Mouse (Mus musculus) embryonic facial prominence, embryonic 13.5 days (tissue): Measurements from ENCODE around the gene Il21r. TPM values are rescaled to one million over a fixed set of nuclear protein-coding genes. Genes with fewer than 3 reads are reported as not detected.

Experiments
- ATAC-seq: fragments of 200-750 bp; cut with Nextera tagmentation; 2 replicates; pipeline ENCODE4 v1.8.0; 2017; ENCODE audit warnings: low read depth; ENCODE audit not compliant: insufficient number of reproducible peaks, insufficient read depth, low FRiP score, low TSS enrichment
- H3K27ac ChIP-seq: fragments of 300-500 bp; sonication (generic); 2 replicates; pipeline ENCODE4 v1.5.1; 2015; ENCODE audit warnings: moderate library complexity, mild to moderate bottlenecking, inconsistent platforms
- H3K27me3 ChIP-seq: fragments of 300-500 bp; sonication (generic); 2 replicates; pipeline ENCODE4 v1.6.1; 2015; ENCODE audit warnings: mild to moderate bottlenecking, inconsistent platforms
- H3K36me3 ChIP-seq: fragments of 300-500 bp; sonication (generic); 2 replicates; pipeline ENCODE4 v1.6.1; 2015; ENCODE audit warnings: mild to moderate bottlenecking, inconsistent platforms
- H3K4me1 ChIP-seq: fragments of 300-500 bp; sonication (generic); 2 replicates; pipeline ENCODE4 v1.6.1; 2015; ENCODE audit warnings: inconsistent platforms
- H3K4me2 ChIP-seq: fragments of 300-500 bp; sonication (generic); 2 replicates; pipeline ENCODE4 v1.6.1; 2015; ENCODE audit warnings: moderate library complexity, mild to moderate bottlenecking, inconsistent platforms
- H3K4me3 ChIP-seq: fragments of 300-500 bp; sonication (generic); 2 replicates; pipeline ENCODE4 v1.5.1; 2015; ENCODE audit warnings: mild to moderate bottlenecking, inconsistent platforms
- H3K9ac ChIP-seq: fragments of 300-500 bp; sonication (generic); 2 replicates; pipeline ENCODE4 v1.6.1; 2015; ENCODE audit warnings: mild to moderate bottlenecking, inconsistent platforms
- H3K9me3 ChIP-seq: fragments of 300-500 bp; sonication (generic); 2 replicates; pipeline ENCODE4 v1.6.1; 2016; ENCODE audit warnings: inconsistent platforms
- whole genome bisulfite sequencing: fragments of 180-500 bp; shearing (Covaris S2); methylation state at CpG from one replicate; pipeline ENCODE4 v1.1.7; 2015; ENCODE audit warnings: mixed read lengths; 5-methylcytosine and 5-hydroxymethylcytosine counted together
- polyA plus RNA-seq: library from polyadenylated mRNA; unstranded; fragments of >200 nt; fragmentation: Nextera tagmentation; extraction: Ambion mirVana; gene quantifications from 2 replicates; pipeline ENCODE4 v1.2.1, GENCODE M21; 2015

Gene Il21r
- polyA plus RNA-seq, 1 experiment from 2014 or later, result 0.67 TPM

GRCm38 (mm10) chr7:125604362-125605319, 1.4 kb downstream of the Il21r start:
- no peak overlapping the region for H3K27ac ChIP-seq
- H3K27me3 ChIP-seq, result no peaks in the 10 kb centered on the region
- no peak for ATAC-seq
- no peaks in the 10 kb centered on the region for H3K4me1 ChIP-seq
- no peak overlapping the region for H3K4me2 ChIP-seq
- no peak overlapping the region for H3K9ac ChIP-seq
- H3K4me3 ChIP-seq, result no peak overlapping the region
- H3K9me3 ChIP-seq, result peaks cover 1% of the 10 kb centered on the region; the same call in 1 of the 2 replicates
- H3K36me3 ChIP-seq, result no peaks in the 10 kb centered on the region
- WGBS, result 79% methylated on average over 12 of the region's 12 CpGs

GRCm38 (mm10) chr7:125605725-125606139, 2.5 kb downstream of the Il21r start:
- no peaks in the 10 kb centered on the region for H3K4me1 ChIP-seq
- 68% methylated on average over 4 of the region's 4 CpGs for WGBS
- no peak for ATAC-seq
- H3K4me3 ChIP-seq, result no peak overlapping the region
- H3K36me3 ChIP-seq, result no peaks in the 10 kb centered on the region
- no peak overlapping the region for H3K4me2 ChIP-seq
- peaks cover 4% of the 10 kb centered on the region; the same call in 1 of the 2 replicates for H3K9me3 ChIP-seq
- H3K27ac ChIP-seq, result no peak overlapping the region
- H3K9ac ChIP-seq, result no peak overlapping the region
- no peaks in the 10 kb centered on the region for H3K27me3 ChIP-seq

GRCm38 (mm10) chr7:125606265-125607164, 3.3 kb downstream of the Il21r start:
- H3K27ac ChIP-seq, result no peak overlapping the region
- no peak for ATAC-seq
- 74% methylated on average over 2 of the region's 2 CpGs for WGBS
- no peak overlapping the region for H3K9ac ChIP-seq
- peaks cover 4% of the 10 kb centered on the region; the same call in 1 of the 2 replicates for H3K9me3 ChIP-seq
- no peaks in the 10 kb centered on the region for H3K4me1 ChIP-seq
- H3K27me3 ChIP-seq, result no peaks in the 10 kb centered on the region
- no peaks in the 10 kb centered on the region for H3K36me3 ChIP-seq
- H3K4me2 ChIP-seq, result no peak overlapping the region
- H3K4me3 ChIP-seq, result no peak overlapping the region

- H3K4me2 ChIP-seq, result no peak overlapping the region
- H3K27me3 ChIP-seq, result no peaks in the 10 kb centered on the region
- H3K27ac ChIP-seq, result no peak overlapping the region
- no peak for ATAC-seq
- H3K4me3 ChIP-seq, result no peak overlapping the region
- H3K4me1 ChIP-seq, result no peaks in the 10 kb centered on the region
- WGBS, result 61% methylated on average over 6 of the region's 6 CpGs
- no peaks in the 10 kb centered on the region for H3K36me3 ChIP-seq
- peaks cover 4% of the 10 kb centered on the region; the same call in 1 of the 2 replicates for H3K9me3 ChIP-seq
- no peak overlapping the region for H3K9ac ChIP-seq
Measured at GRCm38 (mm10) chr7:125607384-125608182, 4.4 kb downstream of the Il21r start.

GRCm38 (mm10) chr7:125608183-125608688, 5.0 kb downstream of the Il21r start:
- ATAC-seq, result no peak
- no peaks in the 10 kb centered on the region for H3K27me3 ChIP-seq
- no peak overlapping the region for H3K4me2 ChIP-seq
- H3K4me3 ChIP-seq, result no peak overlapping the region
- H3K9me3 ChIP-seq, result peaks cover 4% of the 10 kb centered on the region; the same call in 1 of the 2 replicates
- H3K27ac ChIP-seq, result no peak overlapping the region
- no peak overlapping the region for H3K9ac ChIP-seq
- WGBS, result 88% methylated on average over 4 of the region's 4 CpGs
- no peaks in the 10 kb centered on the region for H3K4me1 ChIP-seq
- no peaks in the 10 kb centered on the region for H3K36me3 ChIP-seq

GRCm38 (mm10) chr7:125613579-125613978, 10.3 kb downstream of the Il21r start:
- Histone ChIP-seq H3K4me1 (no peaks in the 10 kb centered on the region), H3K4me2 (no peak overlapping the region), H3K36me3 (no peaks in the 10 kb centered on the region), H3K4me3 (no peak overlapping the region), H3K27me3 (no peaks in the 10 kb centered on the region), H3K9me3 (peaks cover 4% of the 10 kb centered on the region; the same call in 1 of the 2 replicates), H3K9ac (no peak overlapping the region), H3K27ac (no peak overlapping the region)
- 68% methylated on average over 5 of the region's 5 CpGs for WGBS
- no peak for ATAC-seq

- Histone ChIP-seq H3K27ac (no peak overlapping the region), H3K4me2 (no peak overlapping the region), H3K36me3 (no peaks in the 10 kb centered on the region), H3K27me3 (no peaks in the 10 kb centered on the region), H3K4me3 (no peak overlapping the region), H3K9ac (no peak overlapping the region), H3K4me1 (no peaks in the 10 kb centered on the region), H3K9me3 (no peaks in the 10 kb centered on the region)
- 89% methylated on average over 7 of the region's 7 CpGs for WGBS
- no peak for ATAC-seq
Measured at GRCm38 (mm10) chr7:125615453-125615852, 12.2 kb downstream of the Il21r start.

GRCm38 (mm10) chr7:125618016-125618415, 14.8 kb downstream of the Il21r start:
- Histone ChIP-seq H3K36me3 (no peaks in the 10 kb centered on the region), H3K9me3 (no peaks in the 10 kb centered on the region), H3K27me3 (no peaks in the 10 kb centered on the region), H3K4me3 (no peak overlapping the region), H3K27ac (no peak overlapping the region), H3K4me1 (no peaks in the 10 kb centered on the region; the same call in 1 of the 2 replicates), H3K4me2 (no peak overlapping the region), H3K9ac (no peak overlapping the region)
- no peak for ATAC-seq
- 68% methylated on average over 7 of the region's 7 CpGs for WGBS

GRCm38 (mm10) chr7:125620077-125620476, 16.8 kb downstream of the Il21r start:
- no peaks in the 10 kb centered on the region; the same call in 1 of the 2 replicates for H3K4me1 ChIP-seq
- H3K9me3 ChIP-seq, result no peaks in the 10 kb centered on the region
- no peaks in the 10 kb centered on the region for H3K27me3 ChIP-seq
- no peaks in the 10 kb centered on the region for H3K36me3 ChIP-seq
- no peak for ATAC-seq
- no peak overlapping the region for H3K4me3 ChIP-seq
- no peak overlapping the region for H3K4me2 ChIP-seq
- no peak overlapping the region for H3K27ac ChIP-seq
- H3K9ac ChIP-seq, result no peak overlapping the region
- 73% methylated on average over 4 of the region's 4 CpGs for WGBS

GRCm38 (mm10) chr7:125622741-125623685, 19.8 kb downstream of the Il21r start:
- no peak overlapping the region for H3K9ac ChIP-seq
- no peaks in the 10 kb centered on the region; the same call in 1 of the 2 replicates for H3K4me1 ChIP-seq
- 65% methylated on average over 7 of the region's 7 CpGs for WGBS
- H3K27ac ChIP-seq, result no peak overlapping the region
- H3K4me2 ChIP-seq, result no peak overlapping the region
- H3K27me3 ChIP-seq, result no peaks in the 10 kb centered on the region
- H3K4me3 ChIP-seq, result no peak overlapping the region
- ATAC-seq, result no peak; the same call in 1 of the 2 replicates
- no peaks in the 10 kb centered on the region for H3K36me3 ChIP-seq
- no peaks in the 10 kb centered on the region for H3K9me3 ChIP-seq
